Mouse (Mus musculus): ENCODE measurements around the gene Cadps2. TPM values are rescaled to one million over a fixed set of nuclear protein-coding genes. Genes with fewer than 3 reads are reported as not detected.

The Cadps2 gene
- total and polyA plus RNA-seq, 3 experiments, result not detected

DNA sequence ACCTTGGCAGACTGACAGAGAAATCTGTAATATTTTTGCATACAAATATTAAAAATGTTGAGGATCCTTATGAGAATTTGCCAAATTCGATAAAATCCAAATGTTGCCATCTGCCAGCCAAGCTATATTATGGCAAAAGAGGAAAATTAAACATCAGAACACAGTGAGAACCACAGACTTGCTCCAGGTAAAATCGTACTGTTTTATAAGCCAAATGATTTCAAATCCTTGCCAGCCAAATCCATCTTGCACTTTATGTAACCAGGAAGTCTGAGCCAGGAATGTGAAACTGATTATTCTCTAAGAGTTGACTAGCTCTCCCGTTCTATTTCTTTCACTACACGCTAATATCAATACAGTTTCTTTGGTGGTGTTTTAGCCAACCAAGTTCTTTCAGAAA, 269.5 kb downstream of the Cadps2 start:
- in situ Hi-C loops (cut with MboI; ENCODE audit: low pct_ligation_motif_present, low pct_unique_long_range_greater_than_20kb, low sequenced_read_pairs), result no loop called here
- H3K4me3 ChIP-seq (replicated peaks in 1 of 3; ENCODE audit: low read depth in 2 of 3, low read length in 2 of 3, poor library complexity in 1 of 3), result no peak overlapping the region
- no peak overlapping the region for H3K27ac ChIP-seq (ENCODE audit: insufficient read depth, low read depth)
- H3K9ac ChIP-seq (ENCODE audit: insufficient read depth, low read depth), result no peak overlapping the region
- TF ChIP-seq MAX (IDR thresholded peaks at IDR 0.05; ENCODE audit: low read length) (no peak), ZKSCAN1 (IDR thresholded peaks at IDR 0.05; ENCODE audit: borderline replicate concordance, low read depth, low read length) (no peak), MAFK (IDR thresholded peaks at IDR 0.05; ENCODE audit: insufficient replicate concordance, low read length) (no peak), NELFE (IDR thresholded peaks at IDR 0.05; ENCODE audit: low read depth, low read length) (no peak), JUND (conservative IDR thresholded peaks at IDR 0.05; ENCODE audit: low read depth, low read length) (no peak), ZMIZ1 (IDR thresholded peaks at IDR 0.05; ENCODE audit: low read depth, low read length) (no peak), TBP (conservative IDR thresholded peaks at IDR 0.05; ENCODE audit: low read depth, low read length) (no peak), MXI1 (IDR thresholded peaks at IDR 0.05; ENCODE audit: low read depth, low read length) (no peak), SMC3 (IDR thresholded peaks at IDR 0.05; ENCODE audit: low read depth, low read length) (no peak), RCOR1 (conservative IDR thresholded peaks at IDR 0.05; ENCODE audit: low read depth, low read length) (no peak), CTCF (conservative IDR thresholded peaks at IDR 0.05 in 1 of 2, IDR thresholded peaks at IDR 0.05 in 1 of 2; ENCODE audit: low read depth in 2 of 2, low read length in 2 of 2) (no peak), USF2 (conservative IDR thresholded peaks at IDR 0.05; ENCODE audit: low read depth, low read length) (no peak)
- DNase-seq (ENCODE audit: extremely low read depth), result no peak
- H3K79me2 ChIP-seq (replicated peaks; ENCODE audit: control insufficient read depth, extremely low read depth, insufficient read depth, poor library complexity, severe bottlenecking), result no peaks in the 10 kb centered on the region
- no peaks in the 10 kb centered on the region for H3K27me3 ChIP-seq (replicated peaks)
- no peaks in the 10 kb centered on the region for H3K4me1 ChIP-seq (ENCODE audit: control insufficient read depth in 1 of 2, insufficient read depth in 2 of 2)
- peaks cover 7% of the 10 kb centered on the region for H3K9me3 ChIP-seq (replicated peaks; ENCODE audit: low read length)
- H3K4me2 ChIP-seq (ENCODE audit: insufficient read depth, low read depth, poor library complexity, severe bottlenecking), result no peak overlapping the region
- dilution Hi-C loops (cut with MboI; ENCODE audit: extremely low pct_ligation_motif_present, extremely low pct_unique_long_range_greater_than_20kb, low sequenced_read_pairs), result no loop called here
- no peaks in the 10 kb centered on the region for H3K36me3 ChIP-seq (replicated peaks in 1 of 2; ENCODE audit: control insufficient read depth in 1 of 2, insufficient read depth in 1 of 2, low read length in 1 of 2)

DNA sequence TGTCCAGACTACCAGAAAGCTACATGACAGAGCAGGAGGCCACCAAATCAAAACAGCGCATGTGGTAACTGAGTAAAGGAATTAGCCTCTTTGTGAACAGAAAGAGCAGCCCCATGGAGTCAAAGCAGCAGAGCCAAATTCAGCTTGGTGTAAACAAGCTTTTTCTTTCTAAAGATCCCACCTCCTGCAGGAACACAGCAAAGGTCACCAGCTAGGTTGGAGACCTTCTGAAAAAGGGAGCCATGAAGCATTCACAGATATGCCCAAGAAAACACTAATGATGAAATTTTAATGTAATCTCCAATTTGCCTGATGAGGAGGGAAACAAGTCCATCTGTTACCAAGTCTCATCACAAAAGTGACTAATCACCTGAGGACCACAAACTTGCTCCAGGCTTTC, 270.5 kb downstream of the Cadps2 start:
- no peaks in the 10 kb centered on the region for H3K79me2 ChIP-seq (replicated peaks; ENCODE audit: control insufficient read depth, extremely low read depth, insufficient read depth, poor library complexity, severe bottlenecking)
- H3K9ac ChIP-seq (ENCODE audit: insufficient read depth, low read depth), result no peak overlapping the region
- H3K4me3 ChIP-seq (replicated peaks in 1 of 3; ENCODE audit: low read depth in 2 of 3, low read length in 2 of 3, poor library complexity in 1 of 3), result no peak overlapping the region
- H3K27ac ChIP-seq (ENCODE audit: insufficient read depth, low read depth), result no peak overlapping the region
- dilution Hi-C loops (cut with MboI; ENCODE audit: extremely low pct_ligation_motif_present, extremely low pct_unique_long_range_greater_than_20kb, low sequenced_read_pairs), result no loop called here
- no peak for TF ChIP-seq ETS1 (conservative IDR thresholded peaks at IDR 0.05; ENCODE audit: low read depth, low read length)
- TF ChIP-seq ZNF384 (IDR thresholded peaks at IDR 0.05; ENCODE audit: low read depth, low read length), result no peak
- TF ChIP-seq BHLHE40 (IDR thresholded peaks at IDR 0.05; ENCODE audit: low read depth, low read length), result no peak
- TF ChIP-seq IRF4 (IDR thresholded peaks at IDR 0.05; ENCODE audit: low read depth, low read length), result no peak
- TF ChIP-seq ELF1 (IDR thresholded peaks at IDR 0.05; ENCODE audit: low read depth, low read length), result no peak
- no peak for TF ChIP-seq JUND (conservative IDR thresholded peaks at IDR 0.05; ENCODE audit: low read depth, low read length)
- no peak for TF ChIP-seq ZKSCAN1 (IDR thresholded peaks at IDR 0.05; ENCODE audit: borderline replicate concordance, low read depth, low read length)
- TF ChIP-seq HCFC1 (IDR thresholded peaks at IDR 0.05; ENCODE audit: low read depth, low read length), result no peak
- TF ChIP-seq KAT2A (IDR thresholded peaks at IDR 0.05; ENCODE audit: insufficient replicate concordance, low read length), result no peak
- peaks cover 7% of the 10 kb centered on the region for H3K9me3 ChIP-seq (replicated peaks; ENCODE audit: low read length)
- no peak overlapping the region for H3K4me2 ChIP-seq (ENCODE audit: insufficient read depth, low read depth, poor library complexity, severe bottlenecking)
- in situ Hi-C loops (cut with MboI; ENCODE audit: low pct_ligation_motif_present, low pct_unique_long_range_greater_than_20kb, low sequenced_read_pairs), result no loop called here
- no peaks in the 10 kb centered on the region for H3K27me3 ChIP-seq (replicated peaks)
- no peaks in the 10 kb centered on the region for H3K4me1 ChIP-seq (ENCODE audit: control insufficient read depth in 1 of 2, insufficient read depth in 2 of 2)
- no peaks in the 10 kb centered on the region for H3K36me3 ChIP-seq (replicated peaks in 1 of 2; ENCODE audit: control insufficient read depth in 1 of 2, insufficient read depth in 1 of 2, low read length in 1 of 2)
- DNase-seq (ENCODE audit: extremely low read depth), result no peak

All from CH12.LX (cell line).